Comparison of ENCODE assay signal across 7 mouse cellular contexts in the genomic region with DNA sequence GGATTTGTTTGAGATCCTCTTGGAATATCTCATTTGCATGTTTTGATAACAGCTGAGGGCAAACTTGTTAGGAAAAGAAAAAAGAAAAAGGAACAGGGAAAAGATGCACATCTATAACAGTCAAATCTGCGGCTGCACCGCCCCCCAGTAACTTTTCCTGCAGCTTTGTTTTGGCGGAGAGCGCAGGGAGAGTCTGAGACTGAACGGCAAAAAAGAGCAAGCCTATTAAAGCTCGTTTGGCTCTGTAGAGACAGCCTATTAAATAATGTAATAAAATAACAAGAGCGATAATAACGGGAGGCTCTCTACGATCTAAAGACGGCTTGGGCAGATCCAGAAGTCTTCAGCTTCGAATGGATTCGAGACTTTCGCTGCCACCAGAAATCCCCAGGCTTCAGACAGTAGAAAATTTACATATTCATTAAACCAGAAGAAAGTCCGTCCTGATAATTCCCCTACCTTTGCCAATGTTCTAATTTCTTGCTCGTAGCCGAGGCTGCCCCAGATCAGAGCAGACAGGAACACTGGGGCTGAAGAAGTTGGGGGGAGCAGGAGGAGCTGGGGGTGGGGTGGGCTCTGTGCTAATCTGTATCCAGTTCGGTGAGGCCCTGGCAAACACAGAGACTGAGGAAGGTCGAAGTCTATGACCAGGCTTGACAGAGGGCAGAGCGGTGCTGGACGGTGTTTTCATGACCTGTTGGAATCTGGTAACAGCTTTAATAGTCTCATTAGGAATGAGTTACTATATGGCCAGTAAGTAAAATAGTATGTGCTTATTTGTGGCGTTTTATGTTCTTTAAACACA. TPM values are rescaled to one million over a fixed set of nuclear protein-coding genes. Genes with fewer than 3 reads are reported as not detected.
DNase-seq lines count a peak whose midpoint lies in the region; ATAC-seq lines count a peak whose summit lies in the region.

No protein-coding gene starts in this region.

- no peaks in the 10 kb centered on the region for H3K9me3 ChIP-seq in embryonic facial prominence, embryonic 13.5 days
- no peaks in the 10 kb centered on the region for H3K9me3 ChIP-seq in hindbrain, embryonic 15.5 days
- H3K9me3 ChIP-seq in liver, embryonic 13.5 days (replicated peaks), result no peaks in the 10 kb centered on the region

- peaks cover 8% of the 10 kb centered on the region; the same call in 1 of the 2 replicates for H3K36me3 ChIP-seq in embryonic facial prominence, embryonic 13.5 days
- no peaks in the 10 kb centered on the region for H3K36me3 ChIP-seq in hindbrain, embryonic 15.5 days
- no peaks in the 10 kb centered on the region for H3K36me3 ChIP-seq in liver, embryonic 13.5 days

- H3K27me3 ChIP-seq in embryonic facial prominence, embryonic 13.5 days, result peaks cover 5% of the 10 kb centered on the region; the same call in 1 of the 2 replicates
- H3K27me3 ChIP-seq in hindbrain, embryonic 15.5 days, result peaks cover 63% of the 10 kb centered on the region
- peaks cover 75% of the 10 kb centered on the region for H3K27me3 ChIP-seq in liver, embryonic 13.5 days

- H3K27ac ChIP-seq in embryonic facial prominence, embryonic 13.5 days, result peak overlapping the region; percentile 100
- no peak overlapping the region for H3K27ac ChIP-seq in hindbrain, embryonic 15.5 days (replicated peaks)
- no peak overlapping the region for H3K27ac ChIP-seq in liver, embryonic 13.5 days

- peak overlapping the region; percentile 100 for H3K9ac ChIP-seq in embryonic facial prominence, embryonic 13.5 days
- H3K9ac ChIP-seq in hindbrain, embryonic 15.5 days, result no peak overlapping the region
- H3K9ac ChIP-seq in liver, embryonic 13.5 days, result no peak overlapping the region

- intact Hi-C loops in left cerebral cortex, postnatal 4 days (cut with DNase I), result no loop called here

- under 1% methylated on average over 21 of the region's 21 CpGs for WGBS in embryonic facial prominence, embryonic 13.5 days
- WGBS in hindbrain, embryonic 15.5 days, result under 1% methylated on average over 21 of the region's 21 CpGs
- 1% methylated on average over 21 of the region's 21 CpGs for WGBS in liver, embryonic 13.5 days (ENCODE audit: insufficient replicate concordance)

- H3K4me3 ChIP-seq in embryonic facial prominence, embryonic 13.5 days, result peak overlapping the region; percentile 92
- peak overlapping the region; percentile 35 for H3K4me3 ChIP-seq in hindbrain, embryonic 15.5 days
- H3K4me3 ChIP-seq in liver, embryonic 13.5 days (replicated peaks), result peak overlapping the region; percentile 27

- peaks cover 26% of the 10 kb centered on the region for H3K4me1 ChIP-seq in embryonic facial prominence, embryonic 13.5 days
- H3K4me1 ChIP-seq in hindbrain, embryonic 15.5 days (replicated peaks), result peaks cover 38% of the 10 kb centered on the region
- no peaks in the 10 kb centered on the region for H3K4me1 ChIP-seq in liver, embryonic 13.5 days (replicated peaks)

- no peak; the same call in 1 of the 2 replicates for ATAC-seq in embryonic facial prominence, embryonic 13.5 days (ENCODE audit: insufficient number of reproducible peaks, insufficient read depth, low FRiP score, low TSS enrichment, low read depth)
- ATAC-seq in hindbrain, embryonic 15.5 days (ENCODE audit: low FRiP score, low read depth), result no peak
- ATAC-seq in liver, embryonic 13.5 days (ENCODE audit: low read depth), result no peak

- peak overlapping the region; percentile 82 for H3K4me2 ChIP-seq in embryonic facial prominence, embryonic 13.5 days
- peak overlapping the region; percentile 62 for H3K4me2 ChIP-seq in hindbrain, embryonic 15.5 days
- peak overlapping the region; percentile 59 for H3K4me2 ChIP-seq in liver, embryonic 13.5 days

- DNase-seq in adipocyte (ENCODE audit: low spot score) (peak; percentile 56), MN1 (ENCODE audit: low spot score) (no peak)
- no peak for DNase-seq in liver, embryonic 13.5 days
- DNase-seq in left cerebral cortex, postnatal 4 days, result no peak
- DNase-seq in right cerebral cortex, postnatal 4 days, result no peak

RNA-seq across cellular contexts. Expression of gene Prrx1, which starts 0.6 kb away (rescaled TPM):
- 171 and 190 TPM in 2 replicates for polyA plus RNA-seq in embryonic facial prominence, embryonic 13.5 days (2015; fragmentation: Nextera tagmentation; extraction: Ambion mirVana)
- 4.1 and 5.2 TPM in 2 replicates for polyA plus RNA-seq in hindbrain, embryonic 15.5 days (2015; fragmentation: Nextera tagmentation; extraction: Ambion mirVana)
- polyA plus RNA-seq in liver, embryonic 13.5 days (2015; fragmentation: Nextera tagmentation; extraction: Ambion mirVana), result 0.25 and 0.48 TPM in 2 replicates
- 1 to 10 TPM; 7.0 to 7.6 TPM for total RNA-seq in left cerebral cortex, postnatal 4 days (2021)

Comparison
In these comparisons a context has a peak if more than half of its experiments do, and no peak if none do; other contexts are left out.
1. H3K4me3 ChIP-seq: peak in every context shown above with its lines; median percentile 92 in embryonic facial prominence, embryonic 13.5 days; 35 in hindbrain, embryonic 15.5 days; 27 in liver, embryonic 13.5 days.
2. RNA of gene Prrx1, which starts 0.6 kb away (polyA plus RNA-seq): 171 to 190 TPM in embryonic facial prominence, embryonic 13.5 days; 4.1 to 5.2 TPM in hindbrain, embryonic 15.5 days and 0.25 to 0.48 TPM in liver, embryonic 13.5 days; every median in the first group is over 10 times any median in the second.
3. Peak in every context shown above with its lines, with median percentiles within 50 percentile points of each other: H3K4me2 ChIP-seq.